Mouse (Mus musculus): Measurements from ENCODE around the gene Crybg3.

DNA sequence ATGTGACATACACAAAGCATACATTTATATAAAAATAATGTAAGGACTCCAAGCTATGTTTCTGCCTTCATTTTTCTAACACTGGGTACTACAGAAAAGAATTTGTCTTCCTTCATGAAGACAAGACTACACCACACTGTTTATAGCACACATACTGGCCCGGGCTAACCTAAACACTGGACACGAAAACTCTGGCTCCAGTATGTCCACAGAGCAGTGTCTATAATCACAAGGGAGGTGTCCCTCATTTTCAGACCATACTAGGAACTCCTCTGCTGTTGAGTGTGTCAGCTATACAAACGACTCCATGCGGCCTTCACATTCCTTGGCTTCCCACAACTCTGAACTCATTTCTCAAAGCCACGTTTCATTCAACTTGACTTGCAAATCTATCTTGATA lies 49.3 kb downstream of the Crybg3 start:
- TF ChIP-seq MXI1 (IDR thresholded peaks at IDR 0.05; ENCODE audit: low read depth, low read length): no peak
- TF ChIP-seq JUN (IDR thresholded peaks at IDR 0.05; ENCODE audit: insufficient read depth, low read depth, low read length): no peak
- no peak for TF ChIP-seq POLR2A (IDR thresholded peaks at IDR 0.05; ENCODE audit: low read depth, low read length)
- no peak for TF ChIP-seq CTCF (conservative IDR thresholded peaks at IDR 0.05 in 1 of 2, IDR thresholded peaks at IDR 0.05 in 1 of 2; ENCODE audit: low read depth in 2 of 2, low read length in 2 of 2)
- TF ChIP-seq HCFC1 (IDR thresholded peaks at IDR 0.05; ENCODE audit: low read depth, low read length): no peak
- no peak for TF ChIP-seq EP300 (IDR thresholded peaks at IDR 0.05; ENCODE audit: low read length)
- TF ChIP-seq MEF2A (IDR thresholded peaks at IDR 0.05; ENCODE audit: borderline replicate concordance, low read depth, low read length): no peak
- TF ChIP-seq USF2 (conservative IDR thresholded peaks at IDR 0.05; ENCODE audit: low read depth, low read length): no peak
- no peak for TF ChIP-seq ELF1 (IDR thresholded peaks at IDR 0.05; ENCODE audit: low read depth, low read length)
- no peak for TF ChIP-seq USF1 (IDR thresholded peaks at IDR 0.05; ENCODE audit: low read depth, low read length)
- TF ChIP-seq MYC (IDR thresholded peaks at IDR 0.05; ENCODE audit: low read depth, low read length): no peak
- TF ChIP-seq NRF1 (IDR thresholded peaks at IDR 0.05; ENCODE audit: low read depth, low read length): no peak
